Mouse (Mus musculus) kidney, adult 2 months (tissue): Measurements from ENCODE around the gene Tulp4.

Experiments used
- CTCF ChIP-seq: fragments of 200-500 bp; conservative IDR thresholded peaks from 2 replicates; pipeline ENCODE4 v1.5.1; 2011; ENCODE audit warnings: low read depth, mild to moderate bottlenecking, control low read depth, low read length, moderate library complexity, mixed read lengths; ENCODE audit not compliant: insufficient read depth, insufficient read length
- POLR2A ChIP-seq: fragments of 200-500 bp; IDR thresholded peaks from one replicate; pipeline ENCODE4 v1.6.1; 2011; ENCODE audit warnings: low read depth, low read length, control low read depth

GRCm38 (mm10) chr17:6154366-6154765 is 48.1 kb downstream of the Tulp4 start:
- no peak for TF ChIP-seq POLR2A
- no peak for TF ChIP-seq CTCF
